Mouse (Mus musculus) G1E (cell line): ENCODE data around the gene Kcnip2.

Source experiments
- CTCF ChIP-seq: IDR thresholded peaks from 2 replicates; pipeline ENCODE4 v1.5.1; 2012; ENCODE audit warnings: low read depth, low read length, inconsistent platforms, mixed read lengths
- GATA1 ChIP-seq: IDR thresholded peaks from 2 replicates; pipeline ENCODE4 v1.6.1; 2012; ENCODE audit warnings: borderline replicate concordance, low read length, inconsistent platforms, mixed read lengths
- GATA2 ChIP-seq: IDR thresholded peaks from 2 replicates; pipeline ENCODE4 v1.6.1; 2012; ENCODE audit warnings: low read depth, low read length, inconsistent platforms, borderline replicate concordance
- POLR2AphosphoS5 ChIP-seq: IDR thresholded peaks from 2 replicates; pipeline ENCODE4 v1.6.1; 2012; ENCODE audit warnings: low read depth, low read length, inconsistent platforms; ENCODE audit not compliant: insufficient replicate concordance
- TAL1 ChIP-seq: conservative IDR thresholded peaks from 2 replicates; pipeline ENCODE4 v1.6.1; 2012; ENCODE audit warnings: low read depth, low read length, inconsistent platforms, mixed read lengths

DNA sequence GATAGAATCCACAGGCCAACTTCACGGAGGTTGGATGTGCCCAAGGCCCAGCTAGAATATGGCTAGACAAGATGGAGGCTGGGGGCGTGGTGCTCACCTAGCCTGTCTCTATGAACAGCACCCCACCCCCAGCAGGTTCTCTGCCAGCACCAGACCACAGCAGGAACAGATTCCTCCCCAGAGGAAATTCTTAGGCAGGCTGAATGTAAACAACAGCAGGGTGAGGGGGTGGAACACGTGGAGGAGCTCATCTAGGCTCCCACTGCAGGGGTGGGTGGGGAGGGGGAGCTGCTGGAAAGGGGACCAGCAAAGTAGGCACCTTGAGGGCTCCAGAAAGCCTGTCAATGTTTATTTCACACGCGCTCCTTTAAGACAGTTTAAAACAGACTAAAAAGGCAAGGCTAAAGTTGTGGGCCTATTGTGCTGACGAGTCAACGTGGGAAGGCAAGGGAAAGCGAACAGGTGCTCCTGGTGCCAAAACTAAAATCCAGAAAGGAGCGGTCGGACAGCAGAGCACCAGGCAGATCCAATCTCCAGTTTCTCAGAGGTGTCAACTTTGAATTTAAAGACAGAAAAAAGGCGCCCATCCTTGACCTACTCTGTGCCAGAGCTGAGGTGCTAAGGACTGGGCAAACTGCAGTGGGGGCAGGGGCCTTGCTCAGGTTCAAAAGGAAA, 2.1 kb upstream of the Kcnip2 start:
- TF ChIP-seq CTCF (no peak), TAL1 (no peak), GATA1 (no peak), POLR2AphosphoS5 (no peak), GATA2 (no peak)
